Mouse (Mus musculus): ENCODE results near the gene Ralgapa2. TPM values are rescaled to one million over a fixed set of nuclear protein-coding genes. Genes with fewer than 3 reads are reported as not detected.

The Ralgapa2 gene
- total RNA-seq, 2 experiments from 2014 or later, result 39.6 to 45.0 TPM

DNA sequence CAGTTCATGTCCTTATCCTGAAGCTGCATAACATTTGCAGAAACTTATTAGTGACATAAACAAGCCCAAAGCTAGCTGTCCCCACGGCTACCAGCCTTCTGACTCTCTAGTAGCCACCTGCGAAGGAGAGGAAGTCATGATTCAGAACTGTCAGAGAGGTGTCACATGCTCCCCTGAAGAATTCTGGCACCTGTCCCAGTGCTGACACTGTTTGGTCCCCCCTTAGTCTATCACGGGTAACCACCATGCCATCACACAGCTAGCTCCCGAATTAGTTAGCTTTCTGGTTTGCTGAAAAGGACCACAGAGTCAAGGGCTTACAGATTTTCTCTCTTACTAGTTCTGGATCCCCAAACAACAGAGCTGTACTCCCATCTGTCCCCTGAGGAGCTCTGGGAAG is 247.1 kb downstream of the Ralgapa2 start:
- peak in 1 of 2 experiments; percentile 10 for DNase-seq
- intact Hi-C loops (cut with DNase I), result no loop called here

DNA sequence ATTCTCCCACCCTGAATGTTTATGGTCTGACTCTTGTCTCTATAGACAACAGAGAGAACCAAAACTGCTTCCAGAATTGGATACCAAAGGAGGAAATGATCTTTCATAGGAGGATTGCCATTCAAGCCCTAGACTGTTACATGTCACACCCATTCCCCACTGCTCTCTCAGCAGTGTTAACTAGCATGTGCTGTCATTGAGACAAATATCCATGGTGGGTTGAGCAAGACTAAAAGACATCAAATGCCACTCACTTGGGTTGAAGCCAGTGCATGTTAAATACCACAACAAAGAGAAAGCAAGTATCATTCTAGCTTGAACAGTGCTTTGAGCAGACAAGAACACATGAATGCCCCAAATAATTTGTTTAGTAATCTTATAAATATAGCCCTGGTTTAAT is 249.2 kb downstream of the Ralgapa2 start:
- intact Hi-C loops (cut with DNase I), result no loop called here
- DNase-seq, result no peak

DNA sequence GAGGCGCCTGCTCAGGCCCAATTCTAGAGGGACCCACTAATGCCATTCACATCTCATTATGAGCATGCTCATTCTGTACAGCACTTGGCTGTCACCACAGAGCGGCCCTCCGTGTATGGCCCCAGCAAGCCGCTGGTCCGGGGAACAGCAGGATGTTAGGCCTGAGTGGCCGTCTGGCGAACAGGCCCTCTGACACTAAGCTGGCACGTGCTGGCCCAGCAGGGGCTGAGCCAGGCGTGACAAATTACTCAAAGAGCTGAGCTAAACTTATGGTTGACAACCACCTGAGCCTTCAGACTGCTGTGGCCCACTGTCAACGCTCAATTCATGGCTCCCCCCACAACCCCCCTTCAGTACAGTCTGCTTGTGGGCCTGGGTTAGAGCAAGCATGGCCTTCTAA is 249.9 kb downstream of the Ralgapa2 start:
- DNase-seq, result no peak
- intact Hi-C loops (cut with DNase I), result no loop called here

DNA sequence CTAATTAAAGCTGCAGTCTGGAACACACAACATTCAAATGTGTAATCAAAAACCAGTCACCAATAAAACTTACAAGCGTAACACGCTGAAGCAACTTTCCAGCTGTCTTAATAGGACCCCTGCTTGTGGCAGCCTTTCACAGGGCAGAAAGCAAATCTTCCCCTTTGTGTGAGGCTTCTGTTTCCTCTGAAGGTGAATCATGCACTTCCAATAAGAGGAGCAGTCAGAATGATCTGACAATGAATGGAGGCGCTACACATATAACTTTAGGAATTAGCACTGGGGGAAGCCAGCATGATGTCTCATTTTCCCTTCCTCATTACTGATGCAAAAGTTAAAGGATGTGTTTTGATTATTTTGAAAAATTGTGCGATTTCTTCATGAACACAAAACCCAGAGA is 251.0 kb downstream of the Ralgapa2 start:
- no peak for DNase-seq
- intact Hi-C loops (cut with DNase I), result no loop called here

DNA sequence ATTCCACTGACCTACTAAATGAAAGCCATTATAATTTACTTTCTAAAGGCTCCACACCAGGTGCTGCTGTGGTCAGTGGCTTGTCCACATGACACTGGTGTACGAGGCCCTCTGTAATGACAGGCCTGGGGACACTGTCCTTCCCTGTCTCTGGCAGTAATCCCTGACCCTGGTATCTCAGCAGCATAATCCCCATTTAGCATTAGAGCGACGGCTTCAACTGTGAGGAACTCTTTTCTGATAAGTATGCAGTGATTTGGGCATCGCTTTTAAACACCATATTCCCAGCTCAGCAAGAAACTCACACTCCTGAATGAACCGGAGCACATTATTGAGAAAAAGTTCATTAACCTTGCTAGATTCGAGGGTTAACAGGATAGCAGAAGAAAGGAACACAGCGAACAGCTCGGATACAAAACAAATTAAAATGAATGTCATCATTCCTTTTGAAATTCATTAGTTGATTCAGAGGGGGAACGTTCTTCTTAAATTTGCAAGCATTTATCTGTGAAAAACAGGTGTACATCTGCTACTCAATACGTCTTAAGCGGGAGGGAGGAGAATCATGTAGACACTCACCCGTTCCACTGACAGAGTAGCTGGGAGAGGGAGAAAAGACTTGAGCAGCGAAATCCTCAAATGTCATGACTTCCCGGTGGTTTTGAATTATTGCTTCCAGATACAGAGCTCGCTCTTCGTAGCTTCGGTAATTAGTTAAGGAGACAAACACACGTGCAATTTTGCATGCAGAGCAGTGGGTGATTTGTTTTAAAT is 252.2 kb downstream of the Ralgapa2 start:
- DNase-seq, result no peak
- intact Hi-C loops (cut with DNase I), result no loop called here

DNA sequence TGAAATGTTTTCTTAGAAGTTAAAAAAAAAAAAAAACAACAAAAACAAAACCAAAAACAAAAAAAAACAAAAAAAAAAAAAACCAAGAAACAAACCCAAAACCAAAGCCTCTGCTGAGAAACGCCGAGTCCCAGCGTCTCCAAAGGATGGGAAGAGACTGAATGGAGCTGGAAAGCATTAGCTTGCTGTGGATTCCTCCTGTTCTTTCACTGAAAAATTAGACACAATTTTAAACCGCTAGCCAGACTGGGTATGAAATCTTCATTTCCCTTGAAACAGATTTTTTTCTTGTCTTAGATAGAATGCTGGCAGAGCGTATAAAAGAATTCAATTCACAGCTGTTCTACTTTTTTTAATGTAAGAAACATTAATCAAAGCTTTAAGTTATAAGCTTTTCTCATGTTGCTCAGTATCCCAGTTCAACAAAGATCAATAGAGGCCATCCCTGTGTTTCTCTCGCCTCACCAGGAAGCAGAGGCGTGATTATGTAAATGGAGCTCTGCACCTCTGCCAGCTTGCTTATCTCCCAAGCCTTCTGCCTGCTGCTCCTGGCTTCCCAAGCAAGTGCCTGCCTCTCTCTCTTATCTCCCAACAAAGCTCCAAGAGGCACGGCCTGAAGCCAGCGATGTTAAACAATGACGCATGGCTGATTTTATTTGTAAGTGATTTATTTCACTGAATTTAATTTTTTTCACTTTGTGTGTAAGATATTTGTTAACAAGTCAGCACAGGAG is 253.2 kb downstream of the Ralgapa2 start:
- intact Hi-C loops (cut with DNase I), result no loop called here

DNA sequence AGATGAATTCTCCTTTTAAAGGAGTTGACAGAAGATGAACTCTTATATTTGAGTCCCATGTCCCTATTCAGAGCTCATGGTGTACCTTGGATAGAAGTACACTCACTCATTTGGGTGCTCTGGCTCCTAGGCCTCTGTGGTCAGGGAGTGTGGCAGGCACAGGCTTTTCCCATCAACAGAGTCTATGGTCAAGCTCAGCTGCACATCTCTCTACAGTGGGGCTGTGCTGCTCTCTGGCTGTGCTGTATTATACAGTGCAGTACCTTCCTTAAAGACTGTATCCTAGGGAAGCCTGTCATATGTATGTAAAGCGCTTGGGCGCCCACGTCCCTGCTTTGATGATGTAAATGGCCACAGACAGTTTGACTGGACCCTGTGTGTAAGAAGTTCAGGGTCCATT is 254.5 kb downstream of the Ralgapa2 start:
- intact Hi-C loops (cut with DNase I), result no loop called here
- DNase-seq, result no peak

More for the DNA sequence above, 253.2 kb downstream of the Ralgapa2 start:
- DNase-seq, result peak; percentile 29 to 33

DNA sequence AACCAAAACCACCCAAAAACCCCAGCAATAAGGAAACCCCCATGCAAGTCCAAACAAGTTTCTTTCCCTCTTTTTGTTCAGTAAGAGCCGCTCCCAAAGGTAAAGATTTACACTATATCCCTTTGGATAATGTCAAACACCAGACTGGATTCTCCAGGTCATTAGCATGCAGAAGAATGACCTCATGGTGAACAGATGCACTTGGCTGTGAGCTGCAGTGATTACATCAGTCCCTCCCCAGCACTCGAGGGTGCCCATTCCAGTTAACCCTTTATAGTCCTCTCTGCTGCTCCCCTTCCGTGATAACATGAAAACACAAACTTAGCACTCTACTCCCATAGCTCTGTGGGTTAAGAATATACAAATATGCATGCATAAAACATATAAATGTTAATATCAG is 255.1 kb downstream of the Ralgapa2 start:
- DNase-seq, result no peak
- intact Hi-C loops (cut with DNase I), result no loop called here

DNA sequence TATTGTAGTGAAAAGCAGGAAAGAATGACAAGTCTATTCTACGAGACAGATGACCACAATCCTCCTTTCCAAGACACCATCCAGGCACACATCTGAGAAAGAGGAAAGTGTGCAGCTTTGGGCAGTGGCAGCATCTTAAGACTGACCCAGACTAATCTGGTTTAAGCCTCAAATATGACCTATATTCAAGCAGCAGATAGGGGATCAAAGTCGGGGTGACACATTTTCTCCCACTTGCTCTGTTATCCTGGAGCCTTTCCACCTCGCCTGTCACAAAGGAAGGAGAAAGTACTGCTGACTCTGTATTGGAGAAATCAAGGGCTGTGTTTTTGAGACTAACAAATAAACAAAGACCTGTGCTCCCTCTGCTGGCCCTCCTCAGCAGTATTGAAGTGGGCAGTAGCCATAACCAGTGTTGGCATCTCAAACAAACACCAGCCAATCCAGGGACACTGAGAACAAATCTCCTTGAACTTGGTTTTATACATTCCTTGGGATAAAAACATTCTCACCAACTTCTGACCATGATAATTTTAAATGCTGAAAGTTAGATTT is 255.7 kb downstream of the Ralgapa2 start:
- no peak for DNase-seq
- intact Hi-C loops (cut with DNase I), result no loop called here

DNA sequence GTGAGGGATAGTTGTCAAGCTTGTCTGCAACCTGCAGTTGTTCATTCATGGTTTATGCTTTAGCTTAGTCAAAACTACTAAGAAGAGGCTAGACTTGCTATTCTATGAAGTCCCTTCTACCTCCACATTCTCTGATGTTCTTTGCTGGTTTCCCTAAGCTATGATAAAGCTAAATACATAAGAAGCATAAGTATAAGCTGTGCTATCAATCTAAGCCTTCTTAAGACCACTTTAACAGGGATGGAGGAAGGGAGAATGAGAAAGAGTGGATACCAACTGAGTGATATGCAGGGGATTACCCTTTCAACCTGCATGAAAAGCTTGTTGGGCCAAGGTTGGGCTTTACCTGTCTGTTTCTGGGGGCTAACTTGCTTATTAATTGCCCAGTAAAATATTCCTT is 256.5 kb downstream of the Ralgapa2 start:
- intact Hi-C loops (cut with DNase I), result no loop called here

DNA sequence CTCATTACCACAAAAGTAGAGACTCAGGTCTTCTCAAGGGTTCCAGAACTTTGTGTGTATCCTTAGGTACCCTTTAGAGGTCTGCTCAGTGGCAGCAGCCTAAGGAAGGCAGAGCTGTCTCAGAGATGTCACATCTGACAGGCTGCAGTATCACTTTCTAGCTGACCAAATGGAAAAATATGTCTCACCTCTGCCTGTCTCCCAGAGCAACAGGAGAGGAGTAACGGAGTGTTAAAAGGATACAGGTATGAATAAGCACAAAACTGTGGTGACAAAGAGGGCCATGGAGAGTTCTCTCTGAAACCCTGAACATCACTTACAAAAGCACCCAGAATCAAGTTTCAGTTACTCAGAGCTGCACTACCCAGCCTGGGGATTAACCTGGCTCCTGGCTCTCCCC is 257.8 kb downstream of the Ralgapa2 start:
- no peak for DNase-seq
- intact Hi-C loops (cut with DNase I), result no loop called here

More for the DNA sequence above, 256.5 kb downstream of the Ralgapa2 start:
- DNase-seq, result no peak

DNA sequence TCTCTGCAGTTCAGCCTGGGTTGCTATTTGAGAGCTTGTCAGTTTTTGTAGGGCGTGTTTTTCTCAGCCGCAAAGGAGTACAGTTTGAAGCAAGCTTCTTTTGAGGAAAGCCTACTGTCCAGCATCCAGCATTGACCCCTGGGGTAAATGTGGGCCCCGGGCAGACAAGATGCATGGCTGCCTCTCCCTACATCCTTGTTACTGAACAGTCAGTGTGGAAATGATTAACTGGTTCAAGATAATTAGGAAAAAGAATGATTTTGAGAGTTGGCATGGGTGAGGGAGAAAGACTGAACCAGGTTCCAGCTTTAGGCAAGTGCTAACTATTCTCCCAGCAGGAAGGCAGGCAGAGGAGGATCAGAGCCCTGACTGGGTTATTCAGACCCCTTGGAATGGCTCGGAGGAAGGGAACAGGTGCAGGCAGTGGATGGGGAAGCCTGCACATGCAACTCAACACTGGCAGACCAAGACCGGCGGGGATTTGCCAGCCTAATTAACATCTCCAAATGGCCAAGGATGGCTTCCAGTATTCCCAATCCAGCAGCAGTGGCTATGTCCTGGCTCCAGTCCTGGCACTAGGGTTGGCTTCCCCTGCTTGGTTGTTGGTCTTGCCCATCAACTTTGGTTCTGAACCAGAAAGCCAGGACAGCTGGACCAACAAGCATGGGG is 261.8 kb downstream of the Ralgapa2 start:
- intact Hi-C loops (cut with DNase I), result no loop called here
- no peak for DNase-seq

DNA sequence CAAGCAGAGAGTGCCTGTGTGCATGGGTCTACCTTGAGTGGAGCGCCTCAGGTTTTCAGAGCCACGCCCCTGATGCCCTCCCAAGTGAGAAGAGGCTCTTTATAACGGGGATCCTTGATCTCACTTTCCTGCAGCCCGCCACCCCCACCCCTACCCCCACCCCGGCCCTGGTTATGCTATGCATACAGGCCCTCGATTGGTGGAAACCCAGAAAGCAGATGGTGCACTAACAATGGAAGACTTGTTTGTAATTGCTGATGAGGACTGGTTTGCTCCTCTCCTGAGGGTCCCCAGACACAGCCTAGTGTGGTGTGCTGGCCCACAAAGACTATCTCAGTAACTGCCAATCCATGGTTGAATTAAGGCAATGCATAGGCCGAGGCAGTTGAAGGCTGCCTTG is 263.1 kb downstream of the Ralgapa2 start:
- intact Hi-C loops (cut with DNase I), result no loop called here
- DNase-seq, result no peak

DNA sequence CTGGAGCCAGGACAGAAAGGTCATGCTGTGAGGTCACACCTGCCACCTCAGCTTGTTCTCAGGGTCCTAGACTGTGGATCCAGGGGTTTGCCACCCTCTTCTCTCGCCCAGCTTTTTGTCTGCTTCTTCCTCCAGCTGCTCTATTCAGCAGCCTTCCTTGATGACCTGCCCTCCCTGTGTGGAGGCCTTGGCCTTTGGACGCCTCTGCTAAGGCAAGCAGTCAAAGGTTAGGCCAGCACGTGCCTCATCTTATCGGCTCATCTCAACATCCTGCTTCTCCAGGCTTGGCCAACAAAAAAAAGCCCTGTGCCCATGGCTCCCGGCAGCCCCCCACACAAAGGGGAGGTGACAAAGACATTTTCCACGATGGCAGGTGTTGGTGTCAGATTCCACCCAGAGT is 264.6 kb downstream of the Ralgapa2 start:
- intact Hi-C loops (cut with DNase I), result no loop called here
- no peak for DNase-seq

DNA sequence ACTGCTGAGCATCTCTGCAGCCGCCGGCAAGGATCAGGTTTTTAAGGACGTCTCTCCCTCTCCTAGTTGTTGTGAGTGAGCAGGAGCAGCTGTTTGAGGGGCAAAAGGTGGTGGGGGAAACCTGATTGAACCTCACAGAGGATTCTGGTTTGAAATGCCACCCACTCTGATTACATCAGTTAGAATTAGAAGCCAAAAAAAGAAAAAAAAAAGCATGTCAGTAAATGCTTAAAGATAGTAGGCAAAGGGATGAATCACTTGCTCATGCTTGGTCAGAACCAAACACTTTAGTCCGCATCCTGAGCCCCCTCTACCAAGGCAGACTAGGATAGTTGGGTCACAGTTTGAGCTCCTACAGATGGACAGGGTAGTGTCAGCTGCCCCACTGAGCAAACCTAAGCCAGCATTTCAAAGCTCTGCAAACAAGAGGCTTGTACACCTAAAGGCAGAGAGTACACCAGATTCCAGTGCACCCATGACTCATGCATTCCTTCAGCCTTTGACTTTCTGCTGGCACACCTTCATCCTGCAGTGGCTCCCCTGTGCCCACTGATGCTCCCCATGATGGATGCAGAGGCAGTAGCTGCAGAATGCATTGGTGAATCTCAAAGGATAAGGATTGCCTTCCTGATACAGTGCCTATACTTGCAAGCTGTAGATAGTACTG is 265.6 kb downstream of the Ralgapa2 start:
- no peak for DNase-seq
- intact Hi-C loops (cut with DNase I), result no loop called here

DNA sequence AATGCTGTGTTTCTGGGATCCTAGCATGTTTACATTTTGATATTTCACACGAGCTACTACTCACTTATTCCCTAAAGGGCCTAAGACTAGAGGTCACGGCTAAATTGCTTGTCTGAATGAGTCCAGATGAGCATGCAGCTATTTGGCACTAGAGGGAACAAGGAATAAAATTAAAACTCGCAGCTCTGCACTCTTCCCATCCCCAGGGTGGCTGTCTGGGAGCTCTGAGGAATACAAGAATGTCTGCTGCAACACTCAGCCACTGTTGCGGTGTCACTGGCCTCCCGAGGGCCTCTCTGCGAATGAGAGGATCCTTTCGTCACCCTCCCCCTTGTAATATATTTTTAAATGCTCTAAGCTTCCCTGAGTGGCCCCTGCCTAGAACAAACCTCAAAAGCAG is 266.7 kb downstream of the Ralgapa2 start:
- no peak for DNase-seq
- intact Hi-C loops (cut with DNase I), result no loop called here

DNA sequence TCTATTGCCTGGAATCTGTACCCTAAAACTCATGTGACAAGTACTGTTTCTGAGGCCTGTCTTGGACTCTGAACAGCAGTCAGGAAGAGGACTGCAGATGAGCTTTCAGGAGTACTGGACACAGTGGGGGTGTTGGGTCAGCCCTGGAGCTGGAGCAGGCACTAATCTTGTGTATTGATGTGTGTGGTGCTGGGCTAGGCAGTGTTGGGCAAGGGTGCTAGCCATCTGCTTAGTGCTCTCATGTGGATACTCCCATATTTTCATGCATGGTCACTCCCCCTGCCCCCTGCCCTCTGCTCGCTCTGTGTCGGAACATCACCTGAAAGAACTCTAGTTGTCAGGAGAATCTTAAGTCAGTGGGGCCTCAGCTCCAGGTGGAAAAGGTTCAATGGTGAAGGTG is 268.1 kb downstream of the Ralgapa2 start:
- intact Hi-C loops (cut with DNase I), result no loop called here

DNA sequence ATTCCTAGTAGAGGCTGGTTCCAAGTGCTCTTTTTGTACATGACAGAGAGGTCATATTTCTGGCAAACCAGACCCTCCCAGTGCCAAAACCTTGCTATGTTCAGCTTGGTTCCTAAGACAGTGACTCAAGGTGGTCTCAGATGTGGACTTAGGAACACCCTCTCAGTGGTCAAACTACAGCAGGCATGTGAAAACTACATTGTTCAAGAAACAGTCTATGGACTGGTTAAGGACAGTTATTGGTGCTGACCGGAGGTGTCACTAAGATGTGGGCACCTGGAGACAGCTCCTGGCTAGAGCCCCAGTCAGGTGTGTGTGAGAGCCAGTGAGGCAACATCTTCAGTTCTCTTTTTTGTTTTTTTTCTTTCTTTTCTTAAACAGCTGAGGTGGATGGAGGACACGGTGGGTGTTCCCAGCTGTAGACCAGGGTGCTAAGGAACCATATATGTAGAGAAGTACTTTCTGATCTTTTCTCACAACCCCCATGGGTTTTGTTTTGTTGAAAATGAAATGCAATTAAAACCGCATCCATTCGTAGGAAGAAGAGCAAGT is 272.9 kb downstream of the Ralgapa2 start:
- no peak for DNase-seq
- intact Hi-C loops (cut with DNase I), result no loop called here

More for the DNA sequence above, 268.1 kb downstream of the Ralgapa2 start:
- DNase-seq, result no peak

DNA sequence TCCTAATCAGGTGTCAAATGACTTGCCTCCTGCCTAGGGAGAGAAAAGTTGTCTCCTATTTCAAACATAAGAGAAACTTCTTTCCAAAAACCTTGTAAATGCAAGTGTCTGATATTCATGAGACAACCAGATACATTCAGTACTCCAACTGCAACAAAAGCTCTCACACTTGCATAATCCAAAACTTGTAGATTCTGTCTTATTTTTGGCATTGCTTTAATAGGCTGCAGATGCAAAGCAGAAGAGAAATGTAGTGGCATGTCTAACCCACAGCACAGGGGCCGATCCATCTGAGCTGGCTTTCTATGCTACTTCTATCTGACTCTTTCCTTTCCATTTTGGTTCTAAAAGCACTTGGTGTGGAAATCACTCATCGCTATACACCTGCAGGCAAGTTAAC is 280.7 kb downstream of the Ralgapa2 start:
- DNase-seq, result no peak
- intact Hi-C loops (cut with DNase I), result no loop called here

DNA sequence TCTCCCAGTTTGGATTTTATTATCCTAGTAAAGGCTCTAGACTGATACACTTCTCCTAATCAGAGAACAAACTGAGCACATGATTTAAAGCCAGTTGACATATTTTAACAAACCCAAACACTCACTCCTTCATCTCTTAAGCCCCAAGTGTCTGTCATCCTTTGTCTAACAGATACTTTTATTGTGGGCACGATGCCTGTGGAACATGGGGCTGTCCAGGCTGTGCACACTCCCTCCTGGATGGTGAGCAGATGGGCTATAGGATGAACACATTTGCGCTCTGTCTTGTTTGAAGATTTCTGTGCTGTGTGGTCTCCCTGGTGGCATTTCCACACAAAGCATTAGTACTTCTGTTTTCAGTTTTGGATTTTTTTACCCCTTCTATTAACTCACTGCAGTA is 283.7 kb downstream of the Ralgapa2 start:
- no peak for DNase-seq
- intact Hi-C loops (cut with DNase I), result no loop called here

DNA sequence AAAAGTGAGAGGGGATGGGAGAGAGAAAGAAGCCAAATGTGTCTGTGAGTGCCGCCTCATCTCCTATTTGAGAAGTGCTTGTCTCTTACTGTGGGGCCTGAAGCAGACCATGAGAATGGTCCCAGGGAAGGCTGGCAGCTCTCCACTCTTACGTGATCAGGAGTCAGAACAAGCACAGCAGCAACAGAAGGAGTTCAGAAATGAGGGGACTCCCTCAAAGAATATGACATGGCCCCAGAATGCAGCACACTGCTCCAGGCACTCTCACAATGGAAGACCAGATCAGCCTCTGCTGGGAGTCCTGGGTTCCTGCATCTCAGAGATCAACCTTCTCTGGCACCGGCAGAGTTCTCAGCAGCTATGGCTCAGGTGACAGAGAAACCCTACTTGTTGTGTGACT is 284.5 kb downstream of the Ralgapa2 start:
- DNase-seq, result no peak
- intact Hi-C loops (cut with DNase I), result no loop called here

Measured in heart, postnatal 36 days (tissue).